Mouse (Mus musculus) WW6 (cell line): ENCODE measurements at regions not wholly inside any gene's neighbourhood (a gene's known extent, or its start where the extent isn't known, plus 50 kb on each side); places are given as distances from the start of the nearest gene placed in this dataset.

Experiments used
- DNase-seq: peaks from one replicate; pipeline ENCODE4 v3.0.0-alpha.2; 2013; ENCODE audit warnings: low read depth, low spot score

- no peak for DNase-seq
Observed at GRCm38 (mm10) chr8:34709316-34709715, 597.8 kb upstream of the Gm10131 start.

DNA sequence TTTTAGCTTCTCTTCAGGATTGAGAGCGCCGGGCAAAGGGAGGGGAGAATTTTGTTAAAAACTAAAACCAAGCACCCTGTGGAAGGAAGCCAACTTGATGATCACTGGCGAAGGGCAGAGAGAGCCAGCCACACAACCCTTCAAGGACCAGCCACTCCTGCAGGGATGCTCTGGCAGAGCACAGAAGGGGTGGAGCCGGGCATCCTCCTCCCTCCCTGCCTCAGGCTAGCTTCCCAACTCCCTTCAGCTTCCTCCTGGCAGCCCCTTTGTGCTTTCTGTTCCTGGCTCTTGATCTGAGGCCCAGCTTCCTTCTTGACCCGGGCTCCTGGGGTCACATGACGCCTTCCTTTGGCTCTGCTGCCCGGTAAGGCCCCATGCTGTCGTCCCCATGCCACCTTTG is 591.8 kb upstream of the Gm10131 start:
- DNase-seq = no peak

GRCm38 (mm10) chr8:34702806-34703205 is 591.3 kb upstream of the Gm10131 start:
- DNase-seq = no peak

DNA sequence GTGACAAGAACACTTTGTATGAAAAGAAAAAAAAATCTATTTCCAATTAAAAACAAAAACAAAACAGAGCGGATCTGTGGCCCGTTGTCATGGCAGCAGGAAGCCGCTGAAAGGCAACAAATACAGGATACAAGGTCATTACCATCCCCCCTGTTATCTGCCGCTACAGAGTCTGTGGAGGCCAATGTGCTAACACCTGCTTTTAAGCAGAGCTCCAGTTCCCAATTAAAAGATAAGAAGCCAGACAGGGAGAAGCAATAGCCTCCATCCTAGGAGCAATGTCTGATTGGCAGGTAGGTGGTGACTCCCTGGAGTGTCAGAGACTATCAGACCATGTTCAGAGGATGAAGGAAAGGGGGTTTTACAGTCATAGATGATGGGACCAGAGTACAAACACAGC is 587.5 kb upstream of the Gm10131 start:
- no peak for DNase-seq

DNA sequence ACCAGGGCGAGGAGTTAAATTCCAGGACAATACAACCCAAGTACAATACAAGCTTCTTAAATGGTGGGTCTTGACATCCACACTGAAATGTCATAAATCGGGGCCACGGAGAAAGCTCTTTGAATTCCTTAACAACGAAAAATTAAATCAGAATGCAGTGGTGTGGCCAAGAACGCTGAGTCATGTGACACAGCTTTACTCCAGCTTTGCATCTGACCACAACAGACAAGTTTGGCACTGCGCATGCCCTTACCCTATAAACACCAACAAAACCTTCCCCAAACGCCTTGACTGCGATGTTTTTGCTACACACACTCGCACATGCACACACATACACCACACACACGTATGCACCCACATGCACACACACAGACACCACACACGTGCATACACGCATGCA is 584.8 kb upstream of the Gm10131 start:
- DNase-seq = no peak

GRCm38 (mm10) chr8:34692606-34693005 is 581.1 kb upstream of the Gm10131 start:
- no peak for DNase-seq

- no peak for DNase-seq
Observed at GRCm38 (mm10) chr8:34691776-34692175, 580.2 kb upstream of the Gm10131 start.

GRCm38 (mm10) chr8:34689825-34690493 is 578.4 kb upstream of the Gm10131 start:
- DNase-seq = no peak

DNA sequence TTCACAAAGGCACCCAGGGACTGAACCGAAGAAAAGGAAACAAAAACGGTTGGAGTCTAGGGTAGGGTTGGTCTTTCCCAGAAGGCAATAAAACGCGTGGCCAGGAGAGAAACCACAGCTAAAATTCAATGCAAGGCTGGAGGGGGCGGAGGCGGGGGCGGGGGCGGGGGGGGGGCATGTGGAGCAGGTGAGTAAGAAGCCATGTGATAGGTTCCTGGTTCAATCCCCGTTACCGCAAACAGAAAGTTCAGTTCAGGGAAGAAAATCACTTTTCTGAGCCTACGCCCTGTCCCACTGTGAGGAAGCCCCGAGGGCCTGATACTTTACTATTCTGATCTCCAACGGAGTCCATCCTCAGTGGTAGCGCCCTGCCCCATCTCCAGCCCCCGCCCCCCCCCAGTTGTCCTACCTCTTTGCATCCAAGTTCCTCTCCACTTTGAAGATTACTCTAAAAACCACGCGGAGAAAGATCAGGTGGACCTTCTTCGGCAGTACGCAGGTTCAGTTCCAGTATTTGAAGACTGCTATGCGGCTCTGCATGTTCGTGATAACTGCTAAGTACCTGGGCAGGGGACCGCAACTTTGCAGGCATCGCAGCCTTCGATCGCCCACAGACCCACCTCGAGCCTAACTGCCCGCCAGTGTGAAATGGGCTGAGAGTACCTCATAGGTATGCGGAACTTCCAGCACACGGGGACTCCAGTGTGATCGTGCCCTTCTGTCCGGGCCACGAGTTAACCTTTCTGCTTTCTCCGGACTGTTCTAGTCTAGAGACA is 577.7 kb upstream of the Gm10131 start:
- DNase-seq = no peak

- DNase-seq = no peak
Observed at GRCm38 (mm10) chr8:34688396-34689048, 577.0 kb upstream of the Gm10131 start.

- no peak for DNase-seq
Observed at GRCm38 (mm10) chr8:34686371-34686770, 574.8 kb upstream of the Gm10131 start.

DNA sequence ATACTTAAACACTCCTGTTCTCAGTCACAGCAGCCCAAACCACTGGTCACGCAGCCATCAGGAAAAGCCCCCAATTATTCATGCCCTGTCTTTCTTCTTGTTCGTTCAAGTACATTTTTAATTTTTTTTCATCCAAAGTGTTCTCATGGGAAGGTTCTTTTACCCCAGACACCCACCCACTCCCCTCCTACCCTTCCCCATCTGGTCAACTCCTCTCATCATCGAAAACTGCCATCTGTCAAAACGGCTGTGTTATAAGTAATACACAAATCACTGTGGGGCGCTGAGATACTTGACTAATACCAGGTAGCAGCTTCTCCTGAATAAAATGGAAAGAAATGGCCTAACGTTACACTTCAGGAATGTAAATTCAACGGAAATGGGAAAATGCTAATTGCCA is 573.1 kb upstream of the Gm10131 start:
- no peak for DNase-seq

DNA sequence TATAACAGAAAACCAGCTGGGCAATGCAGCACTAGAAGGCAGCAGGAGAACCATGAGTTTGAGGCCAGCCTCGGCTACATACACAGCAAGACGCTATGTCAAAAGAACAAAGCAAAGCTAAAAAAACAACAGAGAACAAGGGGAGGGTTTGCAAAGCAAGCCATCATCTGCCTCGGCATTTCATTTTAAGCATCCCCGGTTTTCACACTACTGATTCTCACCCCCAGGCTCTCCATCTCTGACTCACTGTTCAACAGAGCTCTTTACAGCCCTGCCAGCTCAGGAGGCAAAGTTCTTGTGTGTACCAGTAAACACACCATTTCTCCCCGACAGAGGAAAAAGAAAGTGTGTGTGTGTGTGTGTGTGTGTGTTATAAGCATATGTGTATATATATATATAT is 571.6 kb upstream of the Gm10131 start:
- no peak for DNase-seq

- no peak for DNase-seq
Observed at GRCm38 (mm10) chr8:34682221-34682620, 570.7 kb upstream of the Gm10131 start.

- no peak for DNase-seq
Observed at GRCm38 (mm10) chr8:34679565-34680291, 568.2 kb upstream of the Gm10131 start.

- no peak for DNase-seq
Observed at GRCm38 (mm10) chr8:34678879-34679278, 567.3 kb upstream of the Gm10131 start.

- no peak for DNase-seq
Observed at GRCm38 (mm10) chr8:34671716-34672115, 560.2 kb upstream of the Gm10131 start.

GRCm38 (mm10) chr8:34670930-34671715 is 559.6 kb upstream of the Gm10131 start:
- DNase-seq = no peak

- no peak for DNase-seq
Observed at GRCm38 (mm10) chr8:34669146-34669545, 557.6 kb upstream of the Gm10131 start.

DNA sequence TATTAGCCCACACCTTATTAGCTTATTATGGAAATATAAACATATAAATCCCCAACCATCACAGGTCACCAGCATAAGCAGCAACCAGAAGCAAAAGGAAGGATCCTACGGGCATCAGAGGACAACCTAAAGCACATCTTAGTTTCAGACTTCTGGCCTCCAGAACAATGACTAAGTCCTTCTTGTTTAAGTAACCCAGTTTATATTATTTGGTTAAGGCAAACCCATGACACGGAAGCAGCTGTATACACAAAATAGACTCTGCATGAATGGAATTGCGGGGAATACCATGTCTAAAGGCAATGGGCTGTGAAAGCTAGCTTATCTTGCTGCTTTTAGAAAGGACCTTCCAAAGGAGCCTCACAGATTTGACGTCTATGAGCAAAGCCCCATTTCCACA is 552.9 kb upstream of the Gm10131 start:
- no peak for DNase-seq

- no peak for DNase-seq
Observed at GRCm38 (mm10) chr8:34662532-34662931, 551.0 kb upstream of the Gm10131 start.
